Mouse (Mus musculus) heart, postnatal 0 days (tissue): ENCODE data around the gene Cabp2. TPM values are rescaled to one million over a fixed set of nuclear protein-coding genes. Genes with fewer than 3 reads are reported as not detected.

Source experiments
- ATAC-seq: fragments of 200-750 bp; cut with Nextera tagmentation; 2 replicates; pipeline ENCODE4 v1.8.0; 2017; ENCODE audit warnings: low read depth, moderate number of reproducible peaks, moderate library complexity; ENCODE audit not compliant: insufficient read depth
- DNase-seq: peaks from one replicate; pipeline ENCODE4 v3.0.0-alpha.2; 2016; ENCODE audit warnings: low spot score
- H3K27ac ChIP-seq: fragments of 300-500 bp; sonication (generic); 2 replicates; pipeline ENCODE4 v1.5.1; 2014; ENCODE audit warnings: low read depth, mild to moderate bottlenecking
- H3K27me3 ChIP-seq: fragments of 300-500 bp; sonication (generic); 2 replicates; pipeline ENCODE4 v1.6.1; 2014; ENCODE audit warnings: low read length, mixed read lengths; ENCODE audit not compliant: control insufficient read depth, insufficient read depth
- H3K36me3 ChIP-seq: fragments of 300-500 bp; sonication (generic); replicated peaks from 2 replicates; pipeline ENCODE4 v1.6.1; 2014; ENCODE audit warnings: low read length, mixed read lengths; ENCODE audit not compliant: control insufficient read depth, insufficient read depth
- H3K4me1 ChIP-seq: fragments of 300-500 bp; sonication (generic); 2 replicates; pipeline ENCODE4 v1.6.1; 2014; ENCODE audit warnings: antibody characterized with exemption; ENCODE audit not compliant: control insufficient read depth, insufficient read depth
- H3K4me2 ChIP-seq: fragments of 300-500 bp; sonication (generic); 2 replicates; pipeline ENCODE4 v1.6.1; 2014; ENCODE audit warnings: low read depth, mild to moderate bottlenecking, low read length, moderate library complexity
- H3K4me3 ChIP-seq: fragments of 300-500 bp; sonication (generic); 2 replicates; pipeline ENCODE4 v1.5.1; 2014; ENCODE audit warnings: low read depth, low read length
- H3K9ac ChIP-seq: fragments of 300-500 bp; sonication (generic); replicated peaks from 2 replicates; pipeline ENCODE4 v1.6.1; 2014; ENCODE audit warnings: low read depth, low read length, mixed read lengths
- H3K9me3 ChIP-seq: fragments of 300-500 bp; sonication (generic); replicated peaks from 2 replicates; pipeline ENCODE4 v1.6.1; 2016; ENCODE audit warnings: low read length; ENCODE audit not compliant: control insufficient read depth
- CTCF ChIP-seq: IDR thresholded peaks from 2 replicates; pipeline ENCODE4 v1.5.1; 2016; ENCODE audit warnings: antibody characterized with exemption, control low read depth, low read depth
- EP300 ChIP-seq: IDR thresholded peaks from 2 replicates; pipeline ENCODE4 v1.6.1; 2016; ENCODE audit warnings: antibody characterized with exemption, low read depth
- WGBS: fragments of 180-500 bp; shearing (Covaris S2); extraction: QIAGEN DNeasy Blood & Tissue Kit; methylation state at CpG from one replicate; pipeline ENCODE4 v1.1.7; 2014; 5-methylcytosine and 5-hydroxymethylcytosine counted together
- polyA plus RNA-seq: library from polyadenylated mRNA; unstranded; fragments of >200 nt; fragmentation: Nextera tagmentation; extraction: Ambion mirVana; gene quantifications from 2 replicates; pipeline ENCODE4 v1.2.1, GENCODE M21; 2015
- total RNA-seq: library from RNA; depleted of rRNA; stranded (reverse); fragments of >200 nt; gene quantifications from 2 replicates; pipeline ENCODE4 v1.2.3, GENCODE M21; 2014; ENCODE audit warnings: low replicate concordance

Cabp2 gene
- total and polyA plus RNA-seq, 2 experiments from 2014 or later = not detected

- H3K4me1 ChIP-seq = peaks cover 20% of the 10 kb centered on the region; the same call in 1 of the 2 replicates
Measured at GRCm38 (mm10) chr19:4102049-4102448, 20.7 kb downstream of the Cabp2 start.

GRCm38 (mm10) chr19:4102626-4103025, 21.2 kb downstream of the Cabp2 start:
- no peak overlapping the region for H3K4me2 ChIP-seq
- no peak for DNase-seq
- ATAC-seq = no peak
- H3K36me3 ChIP-seq = peaks cover 24% of the 10 kb centered on the region
- no peaks in the 10 kb centered on the region for H3K9me3 ChIP-seq
- no peak overlapping the region for H3K9ac ChIP-seq
- H3K27ac ChIP-seq = no peak overlapping the region
- no peak overlapping the region for H3K4me3 ChIP-seq
- H3K4me1 ChIP-seq = peaks cover 20% of the 10 kb centered on the region; the same call in 1 of the 2 replicates
- WGBS = 94% methylated on average over 12 of the region's 12 CpGs
- H3K27me3 ChIP-seq = peaks cover 12% of the 10 kb centered on the region
- no peak for TF ChIP-seq CTCF
- TF ChIP-seq EP300 = no peak

More at GRCm38 (mm10) chr19:4102049-4102448, 20.7 kb downstream of the Cabp2 start:
- H3K9me3 ChIP-seq = no peaks in the 10 kb centered on the region
- H3K4me3 ChIP-seq = no peak overlapping the region
- no peak overlapping the region for H3K27ac ChIP-seq
- TF ChIP-seq EP300 (no peak), CTCF (no peak)
- ATAC-seq (no peak), DNase-seq (no peak)
- H3K27me3 ChIP-seq = peaks cover 12% of the 10 kb centered on the region
- WGBS = 88% methylated on average over 2 of the region's 2 CpGs
- H3K9ac ChIP-seq = no peak overlapping the region
- no peak overlapping the region for H3K4me2 ChIP-seq
- H3K36me3 ChIP-seq = peaks cover 24% of the 10 kb centered on the region

- Histone ChIP-seq H3K4me1 (peaks cover 20% of the 10 kb centered on the region; the same call in 1 of the 2 replicates), H3K9me3 (no peaks in the 10 kb centered on the region), H3K4me3 (no peak overlapping the region), H3K4me2 (no peak overlapping the region), H3K27me3 (peaks cover 12% of the 10 kb centered on the region), H3K27ac (no peak overlapping the region), H3K9ac (no peak overlapping the region), H3K36me3 (peaks cover 24% of the 10 kb centered on the region)
- no peak for TF ChIP-seq EP300
- 93% methylated on average over 18 of the region's 18 CpGs for WGBS
- DNase-seq = no peak
- no peak for ATAC-seq
Measured at GRCm38 (mm10) chr19:4103294-4103693, 21.9 kb downstream of the Cabp2 start.

- TF ChIP-seq CTCF (no peak), EP300 (no peak)
- H3K9ac ChIP-seq = no peak overlapping the region
- H3K27me3 ChIP-seq = peaks cover 12% of the 10 kb centered on the region
- H3K9me3 ChIP-seq = no peaks in the 10 kb centered on the region
- H3K4me1 ChIP-seq = peaks cover 20% of the 10 kb centered on the region; the same call in 1 of the 2 replicates
- peaks cover 24% of the 10 kb centered on the region for H3K36me3 ChIP-seq
- 42% methylated on average over 3 of the region's 3 CpGs for WGBS
- no peak for ATAC-seq
- no peak overlapping the region for H3K27ac ChIP-seq
- no peak overlapping the region for H3K4me2 ChIP-seq
- H3K4me3 ChIP-seq = no peak overlapping the region
- no peak for DNase-seq
Measured at GRCm38 (mm10) chr19:4103792-4104191, 22.4 kb downstream of the Cabp2 start.

- Histone ChIP-seq H3K9ac (no peak overlapping the region), H3K36me3 (peaks cover 29% of the 10 kb centered on the region), H3K27me3 (peaks cover 12% of the 10 kb centered on the region), H3K27ac (no peak overlapping the region), H3K9me3 (no peaks in the 10 kb centered on the region), H3K4me1 (peaks cover 14% of the 10 kb centered on the region; the same call in 1 of the 2 replicates), H3K4me3 (no peak overlapping the region), H3K4me2 (no peak overlapping the region)
- DNase-seq (no peak), ATAC-seq (no peak)
- 85% methylated on average over 16 of the region's 16 CpGs for WGBS
- TF ChIP-seq EP300 (no peak), CTCF (no peak)
Measured at GRCm38 (mm10) chr19:4104675-4105194, 23.4 kb downstream of the Cabp2 start.

GRCm38 (mm10) chr19:4106654-4107053, 25.3 kb downstream of the Cabp2 start:
- 90% methylated on average over 14 of the region's 14 CpGs for WGBS
- H3K36me3 ChIP-seq = peaks cover 39% of the 10 kb centered on the region

More at GRCm38 (mm10) chr19:4106654-4107053, 25.3 kb downstream of the Cabp2 start:
- DNase-seq = no peak
- no peak for ATAC-seq
- no peak overlapping the region for H3K4me2 ChIP-seq
- no peak overlapping the region for H3K27ac ChIP-seq
- H3K9ac ChIP-seq = no peak overlapping the region
- peaks cover 3% of the 10 kb centered on the region for H3K27me3 ChIP-seq
- H3K9me3 ChIP-seq = no peaks in the 10 kb centered on the region
- H3K4me1 ChIP-seq = no peaks in the 10 kb centered on the region
- TF ChIP-seq EP300 (no peak), CTCF (no peak)
- no peak overlapping the region for H3K4me3 ChIP-seq
